Mouse (Mus musculus) cerebellum, adult 9-11 months (tissue): Measurements from ENCODE around the gene Natd1.
"Not testable (repeated sequence)": the region's sequence is repeated elsewhere in the genome, so short reads cannot be mapped to it uniquely, and the experiment has no call there.

Source experiments
- DNase-seq: peaks from one replicate; pipeline ENCODE4 v3.0.0; 2022

Gene Natd1

GRCm38 (mm10) chr11:60931282-60931868 is 16.8 kb upstream of the Natd1 start:
- DNase-seq: no peak

DNA sequence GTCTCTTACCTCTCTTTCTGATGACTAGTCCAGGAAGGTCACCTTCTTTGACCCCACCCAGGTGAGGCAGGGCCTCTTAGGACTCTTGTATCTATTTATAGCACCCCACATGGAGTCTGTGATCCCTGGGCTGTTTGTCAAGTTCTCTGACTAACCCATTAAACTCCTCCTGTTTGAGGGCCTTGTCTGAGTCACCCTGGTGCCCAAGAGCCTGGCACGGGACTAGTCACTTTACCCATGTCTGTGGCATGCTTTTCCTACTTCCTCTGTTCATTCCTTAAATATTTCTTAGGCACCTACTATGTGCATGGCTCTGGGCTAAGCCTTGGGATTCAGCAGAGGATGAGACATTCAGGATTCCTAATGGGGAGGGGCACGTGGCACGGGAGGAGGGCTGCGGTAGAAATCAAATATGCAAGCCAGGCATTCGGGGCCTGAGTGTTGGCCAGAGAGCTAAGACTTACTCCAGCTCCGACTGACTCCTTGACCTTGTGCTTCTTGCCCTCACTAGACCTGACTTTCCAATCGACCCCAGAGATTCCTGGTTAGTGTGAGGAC is 16.3 kb upstream of the Natd1 start:
- DNase-seq: no peak

DNA sequence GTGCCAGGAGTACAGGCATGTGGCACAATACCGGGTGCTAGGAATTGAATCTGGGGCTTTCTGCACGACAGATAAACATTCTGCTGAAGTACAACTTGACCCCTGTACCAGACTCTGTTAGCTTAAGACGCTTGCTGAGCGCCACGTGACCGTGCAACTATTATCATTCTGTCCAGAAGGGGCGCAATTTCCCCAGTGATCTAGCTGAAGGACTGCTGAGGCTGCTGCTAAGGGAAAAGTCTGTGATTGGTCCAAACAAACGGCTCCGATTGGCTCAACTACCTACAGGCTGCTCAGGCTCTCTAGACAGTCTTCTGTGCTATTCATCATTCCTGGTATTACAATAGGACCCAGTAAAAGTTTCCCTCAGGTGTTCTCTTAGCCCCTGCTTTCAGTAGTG is 12.7 kb upstream of the Natd1 start:
- peak; percentile 90 for DNase-seq

- DNase-seq: no peak
These were observed 10.4 kb upstream of the Natd1 start for GRCm38 (mm10) chr11:60924981-60925380.

- DNase-seq: no peak
These were observed 9.9 kb upstream of the Natd1 start for GRCm38 (mm10) chr11:60924498-60924897.

DNA sequence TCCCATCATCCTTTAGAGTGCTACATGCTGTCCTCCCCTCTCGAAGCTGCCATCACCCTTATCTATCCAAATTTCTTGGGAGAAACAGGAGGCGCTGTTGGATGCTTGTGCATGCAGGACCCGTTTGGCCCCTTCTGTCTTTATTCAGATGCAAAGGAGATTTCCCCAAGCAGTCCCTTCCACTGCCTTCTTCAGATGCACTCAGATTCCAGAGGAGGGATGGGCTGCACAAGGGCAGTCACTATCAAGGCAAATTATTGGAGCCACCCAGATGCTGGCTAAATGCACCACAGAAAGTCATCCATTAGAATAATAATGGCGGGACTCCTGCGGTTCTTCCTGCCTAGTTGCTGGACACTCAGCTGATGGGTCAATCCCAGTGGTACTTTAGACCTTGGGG is 8.4 kb upstream of the Natd1 start:
- no peak for DNase-seq

DNA sequence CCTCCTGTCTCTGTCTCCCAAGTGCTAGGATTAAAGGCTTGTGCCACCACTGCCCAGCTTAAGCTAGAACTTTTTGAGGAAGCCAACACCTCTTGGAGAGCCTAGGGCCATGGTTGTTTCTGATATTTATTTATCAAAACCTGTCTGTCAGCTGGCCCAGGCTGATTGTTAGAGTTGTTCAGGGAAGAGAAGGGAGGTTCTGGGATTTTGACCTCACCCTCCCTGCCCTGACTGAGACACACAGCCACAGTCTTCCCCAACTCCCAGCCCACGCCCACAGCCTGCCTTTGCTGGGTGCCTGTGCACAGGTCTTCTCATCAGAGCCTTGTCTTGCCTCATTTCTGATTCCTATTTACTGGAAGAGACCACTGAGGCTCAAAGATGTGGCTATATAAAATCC is 7.6 kb upstream of the Natd1 start:
- DNase-seq: no peak

GRCm38 (mm10) chr11:60920021-60920420 is 5.5 kb upstream of the Natd1 start:
- DNase-seq: no peak

- peak; percentile 40 for DNase-seq
These were observed 651 bp upstream of the Natd1 start for GRCm38 (mm10) chr11:60915201-60915600.

DNA sequence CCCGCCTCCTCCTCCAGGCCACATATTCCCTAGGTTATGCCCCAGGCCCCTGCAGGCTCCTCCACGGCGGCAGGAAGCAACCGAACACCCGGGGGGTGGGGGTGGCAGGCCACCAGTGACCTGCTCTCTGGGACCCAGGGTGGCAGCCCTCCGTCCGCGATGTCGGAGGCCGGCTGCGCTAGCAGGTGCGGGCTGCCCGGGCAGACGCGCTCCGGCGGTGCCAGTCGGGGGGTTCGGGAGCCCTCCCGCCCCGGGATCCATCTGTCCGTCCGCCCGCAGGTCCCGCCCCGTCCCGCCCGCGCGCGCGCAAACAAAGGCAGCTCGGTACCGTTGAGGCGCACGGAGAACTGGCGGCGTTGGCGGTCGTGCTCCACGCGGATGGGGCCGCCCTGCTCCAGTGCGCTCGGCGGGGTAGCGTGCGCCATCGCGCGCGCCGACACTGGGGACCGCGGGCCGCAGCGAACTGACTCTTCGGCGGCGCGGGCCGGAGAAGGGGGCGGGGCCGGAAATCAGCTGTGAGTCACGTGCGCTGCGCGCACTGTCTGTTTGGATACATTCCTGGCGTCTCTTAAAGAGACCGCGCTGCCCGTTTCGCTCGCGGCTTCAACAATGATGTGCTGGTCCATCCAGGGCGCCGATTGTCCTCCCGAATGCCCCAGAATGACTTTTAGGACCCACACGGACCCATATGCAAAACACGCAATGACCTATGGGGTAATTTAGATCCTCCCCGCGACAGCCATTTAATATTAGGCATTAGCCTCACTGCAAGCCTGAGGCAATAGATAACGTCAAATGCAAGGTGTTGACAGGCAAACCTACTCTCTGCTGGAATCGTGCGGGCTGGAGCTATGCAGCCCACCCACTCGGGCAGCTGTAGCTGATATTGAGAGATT is 1.0 kb downstream of the Natd1 start:
- peak; percentile 93 for DNase-seq

DNA sequence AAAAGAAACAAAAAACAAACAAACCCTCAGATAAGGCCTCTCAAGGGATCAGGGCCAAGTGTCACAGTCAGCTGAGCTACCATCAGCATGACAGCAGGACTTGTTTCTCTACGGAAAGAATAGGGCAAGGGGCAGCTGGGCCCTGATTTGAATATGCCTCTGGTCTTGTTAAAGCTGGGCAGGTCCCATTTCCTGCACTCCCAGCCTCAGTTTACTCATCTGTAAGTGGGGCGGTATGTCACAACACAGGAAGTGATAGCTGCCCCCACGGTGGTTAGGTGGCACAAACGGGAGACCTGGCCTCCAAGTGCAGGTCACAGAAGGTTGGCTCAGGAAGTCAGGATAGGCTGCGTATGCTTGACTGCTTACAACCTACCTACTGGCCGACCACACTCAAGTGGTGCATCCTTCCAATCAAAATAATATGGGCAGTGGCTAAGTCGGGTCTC is 2.0 kb downstream of the Natd1 start:
- DNase-seq: peak; percentile 48

GRCm38 (mm10) chr11:60909626-60910025 is 4.9 kb downstream of the Natd1 start:
- no peak for DNase-seq

- no peak for DNase-seq
These were observed 6.5 kb downstream of the Natd1 start for GRCm38 (mm10) chr11:60908073-60908472.

GRCm38 (mm10) chr11:60906449-60906848 is 8.1 kb downstream of the Natd1 start:
- peak; percentile 62 for DNase-seq

- peak; percentile 78 for DNase-seq
These were observed 9.0 kb downstream of the Natd1 start for GRCm38 (mm10) chr11:60905407-60906120.

GRCm38 (mm10) chr11:60903661-60904061 is 10.9 kb downstream of the Natd1 start:
- no peak for DNase-seq

GRCm38 (mm10) chr11:60902486-60902885 is 12.1 kb downstream of the Natd1 start:
- no peak for DNase-seq

GRCm38 (mm10) chr11:60902001-60902400 is 12.5 kb downstream of the Natd1 start:
- no peak for DNase-seq

- DNase-seq: no peak
These were observed 18.6 kb downstream of the Natd1 start for GRCm38 (mm10) chr11:60895915-60896314.

DNA sequence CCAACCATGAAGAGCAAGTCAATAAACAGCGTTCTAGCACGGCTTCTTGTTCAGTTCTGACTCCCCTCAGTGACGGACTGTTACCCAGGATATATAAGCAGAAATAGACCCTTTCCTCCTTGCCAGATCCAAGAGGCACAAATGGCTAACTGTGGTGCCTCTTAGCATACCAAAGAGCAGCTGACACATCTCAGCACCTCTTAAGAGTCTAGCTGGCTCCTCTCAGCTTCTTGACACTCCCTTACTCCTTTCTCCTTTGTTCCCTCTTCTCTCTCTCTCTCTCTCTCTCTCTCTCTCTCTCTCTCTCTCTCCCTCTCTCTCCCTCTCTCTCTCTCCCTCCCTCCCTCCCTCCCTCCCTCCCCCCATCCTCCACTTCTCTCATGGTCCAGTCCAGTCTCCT is 23.8 kb downstream of the Natd1 start:
- DNase-seq: no peak

DNA sequence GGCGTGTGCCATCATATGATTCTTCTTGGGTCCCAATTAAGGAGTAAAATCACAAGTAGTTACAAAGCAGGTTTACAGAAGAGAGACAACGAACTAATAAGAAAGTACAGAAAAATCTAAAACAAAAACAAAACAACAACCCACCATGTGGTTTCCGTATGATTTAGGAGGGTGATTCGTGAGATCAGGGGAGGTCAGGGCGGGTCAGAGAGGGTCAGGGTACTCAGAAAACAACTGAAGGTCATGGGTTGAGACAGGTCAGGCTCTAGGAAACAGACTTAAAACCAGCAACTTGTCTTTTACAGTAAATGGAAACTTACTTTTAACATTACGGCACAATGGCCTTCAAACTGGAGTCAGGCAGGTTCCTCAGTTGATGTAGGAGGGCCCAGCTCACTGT is 24.3 kb downstream of the Natd1 start:
- DNase-seq: no peak

DNA sequence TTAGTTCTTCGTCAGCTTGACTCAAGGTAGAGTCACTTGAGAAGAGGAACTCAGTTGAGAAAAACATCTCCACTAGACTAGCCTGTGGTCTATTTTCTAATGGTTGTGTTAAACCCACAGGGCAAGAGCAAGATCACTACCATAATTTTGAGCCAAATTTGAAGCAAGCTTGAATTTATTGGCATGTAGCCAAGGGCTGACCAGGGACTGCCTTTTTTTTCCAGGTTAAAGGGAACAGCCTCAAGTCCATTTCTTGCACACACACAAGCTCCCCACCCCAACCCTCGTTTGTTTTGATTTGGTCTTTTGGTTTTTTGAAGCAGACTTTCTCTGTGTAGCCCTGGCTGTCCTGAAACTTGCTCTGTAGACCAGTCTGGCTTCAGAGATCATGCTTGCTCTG is 24.7 kb downstream of the Natd1 start:
- no peak for DNase-seq

- not testable (repeated sequence) for DNase-seq
These were observed 27.6 kb downstream of the Natd1 start for GRCm38 (mm10) chr11:60886986-60887385.
